Mouse (Mus musculus): ENCODE results near the gene Cse1l.

DNA sequence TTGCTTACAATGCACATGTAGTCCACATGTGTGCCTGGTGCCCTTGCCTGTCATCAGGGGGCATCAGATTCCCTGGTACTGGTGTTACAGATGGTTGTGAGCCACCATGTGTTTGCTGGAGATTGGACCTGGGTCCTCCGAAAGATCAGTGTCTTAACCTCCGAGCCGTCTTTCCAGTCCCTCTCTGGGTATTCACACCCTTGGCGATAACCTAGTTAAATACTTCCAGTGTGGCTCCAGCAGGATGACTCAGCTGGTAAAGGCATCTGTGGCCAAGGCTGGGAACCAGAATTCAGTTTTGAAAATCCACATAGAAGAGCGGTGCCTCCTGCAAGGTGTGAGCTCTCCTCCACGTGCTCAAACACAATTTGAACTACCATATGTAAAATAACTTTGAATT, 28.1 kb downstream of the Cse1l start:
- TF ChIP-seq CTCF (conservative IDR thresholded peaks at IDR 0.05; ENCODE audit: insufficient read depth, insufficient read length, low read depth, low read length): no peak
- no peak for TF ChIP-seq POLR2A (IDR thresholded peaks at IDR 0.05; ENCODE audit: low read depth, low read length)
